Mouse (Mus musculus) gastrocnemius, postnatal 4 days (tissue): ENCODE measurements at regions not wholly inside any gene's neighbourhood (a gene's known extent, or its start where the extent isn't known, plus 50 kb on each side); places are given as distances from the start of the nearest gene placed in this dataset.

Source experiments
- DNase-seq, 2 experiments: peaks; one replicate each; pipeline ENCODE4 v3.0.0; 2021 to 2022; ENCODE audit warnings: low spot score in 2 of 2, mixed read lengths in 2 of 2

DNA sequence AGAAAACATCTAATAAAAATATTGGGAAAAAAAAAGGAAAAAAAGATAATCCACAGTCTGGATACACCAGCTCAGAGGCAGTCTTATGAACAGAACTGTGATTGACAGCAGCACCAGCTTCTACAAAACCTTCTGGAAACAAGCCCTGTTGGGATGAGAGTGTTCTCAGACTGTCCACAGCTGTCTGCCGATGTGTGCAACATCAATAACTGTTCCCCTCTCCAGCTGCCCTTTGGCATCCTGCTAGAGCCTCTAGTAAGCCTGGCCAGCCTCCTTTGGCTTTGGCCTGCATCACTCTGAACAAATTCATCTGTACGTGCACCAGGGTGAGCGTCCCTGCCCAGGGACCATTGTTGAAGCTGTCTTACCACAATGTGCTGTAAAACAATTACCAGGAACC lies 137.0 kb upstream of the Irs2 start:
- peak in 1 of 2 experiments; percentile 34 for DNase-seq

DNA sequence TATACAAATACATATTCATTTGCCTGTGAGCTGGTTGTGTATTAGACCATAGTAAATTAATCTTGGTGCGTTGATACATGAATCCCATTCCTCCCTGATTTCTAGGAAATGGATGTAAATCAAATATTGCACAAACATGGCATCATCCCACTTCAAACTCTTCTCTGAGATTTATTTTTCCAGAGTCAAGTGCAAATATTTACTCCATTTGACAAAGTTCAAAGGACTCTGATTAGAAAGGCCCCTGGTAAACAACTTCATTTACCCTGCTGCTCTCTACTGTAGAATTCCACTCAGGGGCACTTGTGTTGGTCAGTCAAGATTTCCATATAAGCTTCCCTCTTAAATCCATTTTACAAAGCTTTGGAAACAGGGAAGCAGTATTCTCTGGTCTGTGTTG lies 132.3 kb upstream of the Irs2 start:
- no peak for DNase-seq

DNA sequence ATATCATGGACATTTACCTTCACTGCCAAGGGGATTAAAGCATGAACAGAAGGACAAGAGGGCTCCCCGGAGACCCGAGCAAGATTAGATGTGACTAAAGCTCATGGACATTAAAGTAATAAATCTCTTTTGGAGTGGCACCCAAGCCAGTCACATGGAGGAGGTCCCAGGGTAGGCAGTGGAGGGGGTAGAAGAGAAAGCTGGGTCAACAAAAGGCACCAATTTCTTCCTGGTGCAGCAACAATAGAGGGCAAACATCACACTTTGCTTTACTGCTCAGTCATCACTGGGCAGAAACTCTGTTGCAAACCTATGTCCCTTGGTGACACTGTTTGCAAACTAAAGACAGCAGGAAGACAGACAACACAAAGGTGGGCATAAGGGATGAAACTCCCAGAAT lies 131.0 kb upstream of the Irs2 start:
- DNase-seq: no peak

DNA sequence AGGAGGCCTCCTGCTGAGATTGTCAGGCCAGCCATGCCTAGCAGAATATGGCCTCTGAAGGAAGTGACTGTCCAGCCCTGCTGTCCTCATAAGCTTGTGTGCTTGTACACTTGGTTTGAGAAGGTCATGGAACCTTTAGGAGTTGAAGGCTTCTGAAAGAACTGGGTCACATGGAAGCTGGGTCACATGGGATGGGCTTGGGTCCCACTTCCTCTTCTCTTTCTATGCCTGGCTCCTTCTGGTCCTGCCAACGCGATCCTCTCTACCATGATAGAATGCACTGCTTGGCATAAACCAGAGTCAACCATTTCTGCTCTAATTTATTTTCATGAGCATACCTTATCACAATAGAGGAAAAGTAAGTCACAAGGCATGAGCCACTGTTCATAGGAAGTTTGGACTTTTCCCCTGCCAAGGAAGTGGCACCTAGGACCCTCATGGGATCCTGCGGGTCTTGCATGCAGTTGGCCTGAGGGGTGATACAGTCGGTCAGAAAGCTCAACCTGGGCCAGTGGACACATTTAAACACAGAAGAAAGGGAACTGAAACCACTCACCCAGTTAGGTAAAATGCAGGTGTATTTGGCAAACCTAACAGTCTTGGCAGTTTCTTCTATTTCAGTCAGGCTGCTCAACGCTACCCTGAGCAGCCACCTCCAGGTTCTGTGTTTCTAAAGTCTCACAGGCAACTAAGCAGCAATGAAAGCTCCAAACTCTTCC lies 130.2 kb upstream of the Irs2 start:
- no peak for DNase-seq

DNA sequence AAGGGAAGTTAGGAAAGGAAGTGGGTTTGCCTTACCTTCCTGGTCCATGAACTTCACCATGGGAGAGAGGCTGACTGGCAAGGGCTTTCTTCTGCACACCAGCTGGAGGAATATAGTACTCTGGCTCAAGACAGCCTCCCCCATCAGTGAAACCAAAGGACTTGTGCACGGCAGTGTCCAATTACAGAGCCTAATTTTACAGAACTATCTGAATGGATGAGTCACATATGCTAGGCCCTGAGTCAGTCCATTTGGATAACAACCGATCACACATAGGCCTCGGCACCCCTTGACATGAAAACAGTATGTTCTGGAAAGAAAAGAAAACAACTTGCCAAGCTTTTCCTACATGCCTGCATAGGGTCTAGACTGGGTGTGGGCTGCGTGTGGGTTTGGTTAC lies 128.3 kb upstream of the Irs2 start:
- no peak for DNase-seq

DNA sequence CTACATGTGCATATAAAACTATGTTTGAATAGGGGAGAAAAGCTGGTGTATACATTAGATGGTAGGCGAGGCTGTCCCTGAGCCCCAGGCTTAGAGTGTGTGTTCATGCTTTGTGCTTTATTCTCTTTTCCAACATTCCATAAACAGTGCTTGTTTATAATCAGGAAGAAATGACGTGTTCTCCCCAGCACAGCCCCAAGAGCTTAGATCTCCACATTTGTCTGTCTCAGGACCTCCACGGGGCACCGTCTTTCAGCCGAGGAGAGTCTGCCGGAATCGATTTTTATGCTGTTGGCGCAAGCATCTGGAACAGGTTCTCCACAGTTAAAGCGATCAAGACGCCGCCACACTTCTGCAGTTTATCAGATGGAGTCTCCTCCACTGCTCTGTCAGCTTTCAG lies 126.9 kb upstream of the Irs2 start:
- no peak for DNase-seq

DNA sequence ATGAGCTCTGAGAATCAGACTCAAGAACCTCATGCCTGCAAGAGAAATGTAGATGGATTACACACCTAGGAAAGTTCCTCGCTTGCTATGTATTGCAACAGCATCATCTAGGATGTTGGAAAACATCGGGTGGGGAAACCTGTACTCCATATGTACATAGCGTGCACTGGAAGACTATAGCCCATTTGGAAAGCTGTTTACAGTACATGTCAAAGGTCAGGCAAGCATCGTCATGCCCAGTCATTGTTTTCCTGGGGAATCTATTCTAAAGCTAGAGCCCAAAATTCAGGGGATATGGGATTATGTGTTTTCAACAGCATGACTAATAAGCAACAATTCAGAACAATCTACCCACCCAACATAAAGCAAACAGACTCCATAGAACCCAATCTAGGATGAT lies 126.3 kb upstream of the Irs2 start:
- DNase-seq: no peak

DNA sequence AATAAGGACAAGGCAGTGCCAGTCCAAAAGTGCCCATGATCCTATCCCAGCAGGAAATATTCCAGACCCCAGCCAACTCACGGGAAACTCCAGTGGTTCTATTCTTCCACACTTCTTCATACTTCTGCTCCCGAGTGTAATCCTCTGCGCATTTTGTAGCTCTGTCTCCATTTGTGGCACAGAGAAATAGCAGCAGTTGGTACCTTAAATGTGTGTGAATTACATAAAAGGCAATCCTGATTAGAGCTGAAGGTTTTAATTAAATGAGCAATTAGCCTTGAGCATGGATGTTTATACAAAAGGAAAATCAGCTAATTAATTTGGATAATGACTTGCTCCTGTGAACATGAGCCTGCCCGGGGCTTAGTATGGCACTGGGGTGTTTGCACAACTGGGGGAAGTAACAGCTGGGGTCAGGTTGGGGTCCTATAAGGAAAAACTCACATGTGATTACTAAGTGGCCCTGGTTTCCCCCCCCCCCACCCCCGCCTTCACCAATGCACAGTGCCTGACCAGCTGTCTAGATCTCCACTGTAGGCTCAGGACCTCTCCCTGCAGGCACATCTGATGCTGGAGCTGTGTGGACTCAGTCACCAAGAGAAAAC lies 110.9 kb upstream of the Irs2 start:
- DNase-seq: no peak

DNA sequence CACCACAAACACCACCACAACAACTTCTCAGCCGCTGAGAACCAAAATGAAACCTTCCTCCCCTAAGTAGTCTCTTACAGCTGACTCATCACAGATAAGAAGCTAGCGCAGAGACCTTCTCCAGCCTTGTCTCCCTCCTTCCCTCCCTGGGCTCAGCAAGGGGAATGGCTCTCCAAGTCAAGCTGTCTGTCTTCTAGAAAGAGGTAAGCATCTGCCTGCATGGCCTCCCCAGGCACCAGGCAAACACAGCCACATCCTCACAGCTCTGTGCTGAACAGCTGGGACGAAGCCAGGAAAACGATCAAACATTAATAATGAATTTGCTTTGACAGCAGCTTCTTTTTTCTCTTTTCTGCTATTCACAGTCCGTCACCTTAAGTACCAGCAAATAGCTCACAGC lies 108.3 kb upstream of the Irs2 start:
- no peak for DNase-seq

DNA sequence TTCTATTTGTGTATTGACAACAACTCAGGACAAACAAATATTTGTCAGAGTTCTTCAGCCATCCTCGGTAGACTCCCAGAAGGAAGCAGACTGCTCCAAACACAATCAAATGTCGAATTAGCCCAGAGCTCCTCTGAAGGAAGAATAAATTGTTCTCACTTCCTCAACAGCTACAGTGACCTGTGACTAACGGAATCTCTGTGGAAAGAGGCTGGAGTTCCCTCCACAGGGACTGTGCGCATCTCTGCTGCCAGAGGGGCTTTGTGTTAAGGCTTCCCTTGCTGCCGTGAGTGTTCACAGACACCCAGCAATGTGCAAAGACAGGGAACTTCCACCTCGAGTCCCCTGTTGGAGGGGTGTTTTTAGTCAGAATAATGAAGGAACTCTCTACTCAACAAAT lies 107.0 kb upstream of the Irs2 start:
- DNase-seq: no peak

DNA sequence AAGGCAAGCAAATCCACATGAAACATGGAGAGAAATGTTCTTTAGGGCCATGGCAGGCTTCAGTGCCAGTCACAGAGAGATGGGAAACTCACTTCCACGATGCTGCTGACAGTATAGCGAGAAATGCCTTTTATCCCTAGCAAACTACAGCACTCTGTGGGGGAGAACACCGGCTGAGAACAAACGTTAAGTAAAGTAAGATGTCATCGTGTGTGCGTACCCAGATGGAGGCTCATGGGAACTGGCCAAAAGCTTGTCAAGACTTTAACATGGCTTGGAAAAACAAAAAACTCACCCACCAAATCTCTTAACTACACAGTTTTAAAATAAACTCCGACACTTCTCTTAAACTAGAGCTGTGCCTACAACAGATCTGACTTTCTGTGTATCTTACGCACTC lies 106.3 kb upstream of the Irs2 start:
- DNase-seq: no peak

DNA sequence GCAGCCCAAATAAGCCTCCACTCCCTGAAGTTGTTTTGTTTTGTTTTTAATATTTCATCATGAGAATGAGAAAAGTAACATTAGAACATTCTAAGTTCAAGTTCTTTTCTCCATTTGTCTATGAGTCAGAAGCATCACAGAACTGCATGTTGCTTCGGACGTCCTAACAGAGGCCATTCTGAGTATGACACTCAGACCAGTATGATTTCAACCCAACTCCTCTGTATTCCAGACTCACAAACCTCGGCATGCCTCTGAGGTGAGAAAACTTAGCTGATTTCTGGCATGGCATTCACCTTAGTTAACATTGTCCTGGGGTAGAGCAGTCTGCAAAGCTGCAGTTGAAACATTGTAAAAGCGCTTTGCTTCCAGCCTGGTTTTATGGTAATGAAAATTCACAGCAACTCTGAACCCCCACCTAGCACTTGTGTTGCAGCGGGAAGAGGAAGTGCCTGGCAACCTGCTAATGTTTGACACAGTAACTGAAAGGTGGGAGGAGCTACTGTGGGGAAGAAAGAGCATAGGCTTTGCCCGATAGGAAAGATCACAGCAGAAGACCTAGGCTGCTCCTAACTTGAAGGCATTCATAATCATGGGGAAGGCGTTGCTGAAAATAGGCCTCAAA lies 104.8 kb upstream of the Irs2 start:
- DNase-seq: no peak

DNA sequence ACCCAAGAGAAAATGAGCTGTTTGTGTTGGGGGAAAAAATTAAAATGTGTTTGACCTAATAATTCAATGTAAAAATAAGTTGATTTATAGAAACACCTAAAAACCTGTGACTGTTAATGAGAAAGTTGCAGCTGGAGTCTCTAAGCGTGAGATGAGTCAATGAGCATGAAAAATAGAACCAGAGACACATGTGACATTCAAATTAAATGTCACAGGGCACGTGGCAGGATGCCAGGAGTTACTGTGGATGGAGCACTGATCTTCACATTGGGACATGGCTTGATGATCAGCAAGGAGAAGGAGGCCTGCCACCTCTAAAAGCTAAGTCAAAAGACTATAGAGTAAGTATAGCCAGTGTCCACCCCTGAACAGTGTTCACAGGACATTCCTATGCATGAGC lies 103.7 kb upstream of the Irs2 start:
- DNase-seq: no peak

DNA sequence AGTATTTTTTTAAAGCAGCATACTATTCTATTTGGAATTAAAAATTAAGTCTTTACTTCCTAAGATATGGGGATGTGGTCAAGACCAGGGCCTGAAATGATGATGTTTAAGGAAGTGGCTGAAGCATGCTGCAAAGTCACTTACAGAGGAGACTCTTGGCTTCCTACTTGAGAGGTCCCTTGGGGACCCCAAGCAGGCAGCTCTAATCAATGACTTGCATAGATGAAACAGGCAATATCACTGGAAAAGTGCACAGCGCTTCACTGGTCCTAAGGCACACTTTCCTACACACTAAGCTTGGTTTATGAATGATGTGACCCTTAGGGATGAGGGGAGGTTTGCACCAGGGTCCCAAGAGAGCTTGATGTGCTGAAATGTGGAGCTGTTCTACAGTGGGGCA lies 99.2 kb upstream of the Irs2 start:
- no peak for DNase-seq

DNA sequence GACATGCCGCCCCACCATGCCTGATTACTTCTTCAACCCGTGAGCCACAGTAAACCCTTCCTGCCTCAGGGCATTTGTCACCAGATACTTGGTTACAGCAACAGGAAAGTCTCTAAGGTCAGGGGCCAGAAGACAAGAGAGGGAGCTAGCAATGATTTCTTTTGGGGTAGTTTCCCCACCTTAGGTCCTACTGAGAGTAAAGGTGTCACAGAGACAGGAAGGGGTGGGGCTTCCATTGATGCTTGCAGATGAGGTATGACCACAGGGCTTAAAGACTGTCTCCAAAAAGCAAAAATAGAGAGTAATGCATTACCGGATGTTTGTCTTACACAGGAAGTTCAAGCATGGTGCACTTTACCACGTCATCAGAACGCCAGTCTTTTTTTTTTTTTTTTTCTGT lies 98.8 kb upstream of the Irs2 start:
- DNase-seq: no peak

DNA sequence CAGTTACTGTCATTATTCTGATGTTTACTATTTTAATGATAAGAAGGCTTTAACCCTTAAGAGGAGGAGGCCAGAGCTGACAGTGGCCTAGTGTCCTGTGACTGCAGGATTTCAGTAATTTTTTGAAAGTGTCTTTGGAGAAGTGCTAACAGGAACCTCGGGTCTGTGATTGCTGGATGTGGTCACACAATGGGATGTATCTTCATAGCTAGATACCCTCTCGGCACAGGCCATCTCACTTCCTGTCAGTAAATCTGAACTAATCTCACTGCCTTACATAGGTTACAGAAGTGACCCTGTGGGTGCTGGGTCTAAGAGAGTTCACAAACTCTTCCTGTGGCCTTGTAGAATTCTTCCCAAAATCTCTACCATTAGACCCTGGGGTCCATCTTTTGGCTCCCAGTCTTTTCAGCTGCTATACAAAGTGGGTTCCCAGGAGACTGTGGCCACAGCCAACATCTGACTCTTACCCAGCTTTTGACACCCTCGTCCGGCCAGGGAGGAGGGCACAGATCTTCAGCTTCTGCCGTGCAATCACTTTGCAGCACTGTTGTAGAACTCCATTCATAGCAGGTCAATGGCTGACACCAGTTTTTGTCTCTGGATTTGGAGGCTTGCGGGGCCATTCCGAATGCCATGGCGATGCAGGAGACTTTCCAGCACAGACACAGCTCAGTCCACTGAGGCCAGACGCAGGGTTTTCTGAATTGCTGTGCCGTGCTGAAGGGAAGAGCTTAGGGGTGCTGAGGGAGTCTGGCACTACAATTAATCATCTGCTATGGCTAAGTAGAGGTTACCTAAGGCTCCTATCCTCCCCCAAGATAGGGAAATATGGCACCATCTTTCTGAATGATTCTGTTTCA lies 95.7 kb upstream of the Irs2 start:
- no peak for DNase-seq

DNA sequence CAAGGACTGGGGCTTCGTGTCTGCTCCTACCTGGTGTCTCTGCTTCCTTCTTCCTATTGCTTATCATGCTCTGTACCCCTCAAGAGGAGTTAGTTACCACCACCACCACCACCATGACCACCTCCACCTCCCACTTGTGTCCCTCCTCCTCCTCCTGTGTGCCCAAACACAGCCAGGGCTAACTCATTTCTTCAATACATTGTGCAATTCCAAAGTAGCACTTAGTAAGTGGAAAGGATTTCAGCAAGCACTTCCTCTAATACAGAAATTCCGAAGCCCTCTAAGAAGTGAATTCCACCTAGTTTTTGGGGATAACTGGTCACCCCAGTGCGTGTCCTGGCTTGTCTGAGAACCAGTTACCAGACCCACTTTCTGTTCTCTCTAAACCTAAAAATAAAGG lies 92.1 kb upstream of the Irs2 start:
- no peak for DNase-seq

DNA sequence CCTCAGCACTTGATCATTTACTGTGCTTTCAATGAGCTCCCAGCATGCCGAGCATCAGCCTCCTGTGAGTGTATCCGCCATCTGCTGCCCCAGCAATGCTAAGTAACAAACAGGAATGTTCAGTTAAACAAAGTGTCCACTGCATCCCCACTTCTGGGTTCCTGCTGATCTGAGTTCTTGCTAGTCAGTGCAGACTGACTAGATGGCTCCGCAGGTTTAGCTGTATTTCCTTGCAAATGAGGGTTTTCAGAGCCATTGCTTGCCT lies 91.3 kb upstream of the Irs2 start:
- no peak for DNase-seq

DNA sequence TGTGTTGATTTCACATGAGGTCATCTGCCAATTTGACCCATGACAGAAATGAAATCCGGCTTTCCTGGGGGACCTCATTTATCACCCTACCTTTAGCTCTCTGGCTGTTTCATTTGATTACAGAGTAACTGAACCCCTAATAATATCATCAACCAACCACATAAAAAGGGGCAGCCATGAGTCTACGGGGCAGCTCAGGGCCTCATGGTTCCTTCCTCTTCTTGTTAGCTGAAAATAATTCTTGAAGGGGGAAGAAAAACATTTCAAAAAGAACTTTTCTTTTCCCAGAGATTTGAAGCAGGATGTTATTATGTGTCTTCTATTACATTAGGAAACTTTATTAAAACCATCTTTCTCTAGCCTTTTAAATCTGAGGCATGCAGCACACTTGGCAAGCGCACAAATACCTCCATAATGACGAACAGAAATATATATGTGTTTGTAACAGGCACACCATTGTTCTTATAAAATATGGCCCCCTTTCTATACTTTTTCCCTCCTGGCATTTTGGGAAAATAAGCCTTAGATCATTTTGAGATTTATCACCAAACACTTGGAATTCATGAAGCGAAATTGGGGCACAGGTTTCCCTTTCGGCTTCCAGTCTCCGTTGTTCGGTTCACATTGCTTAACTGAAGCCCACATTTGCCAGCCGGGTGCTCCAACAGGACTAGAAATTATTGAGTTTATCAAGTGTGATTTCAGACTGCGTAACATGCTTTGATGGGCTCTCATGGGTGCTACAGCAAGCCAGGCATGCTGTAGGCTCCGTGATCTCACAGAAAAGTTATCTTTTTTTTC lies 90.7 kb upstream of the Irs2 start:
- no peak for DNase-seq

DNA sequence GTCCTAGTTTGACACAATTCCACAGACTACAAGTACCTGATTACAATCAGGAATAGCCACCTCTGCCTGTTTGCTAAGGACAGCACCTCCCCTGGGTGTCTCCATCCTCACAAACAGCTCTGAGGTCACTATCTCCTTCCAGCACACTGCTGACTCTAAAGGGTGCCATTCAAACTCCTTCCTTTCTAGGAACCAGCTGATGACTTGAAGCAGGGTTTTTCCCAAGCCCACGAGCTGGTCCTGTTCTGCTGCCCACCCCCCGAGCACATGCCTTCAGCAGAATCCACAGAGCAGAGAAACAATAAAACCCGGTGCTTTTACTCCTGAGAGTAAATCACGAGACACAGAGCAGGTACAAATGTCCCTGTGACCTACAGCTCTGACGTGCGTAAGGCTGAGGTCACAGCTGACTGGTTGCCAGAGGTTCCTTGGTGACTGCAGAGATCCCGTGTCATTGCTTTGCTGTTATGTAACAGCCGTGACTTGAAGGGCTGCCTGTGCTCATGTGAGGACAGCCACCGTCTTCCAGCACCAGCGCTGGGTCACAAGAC lies 90.0 kb upstream of the Irs2 start:
- DNase-seq: no peak

DNA sequence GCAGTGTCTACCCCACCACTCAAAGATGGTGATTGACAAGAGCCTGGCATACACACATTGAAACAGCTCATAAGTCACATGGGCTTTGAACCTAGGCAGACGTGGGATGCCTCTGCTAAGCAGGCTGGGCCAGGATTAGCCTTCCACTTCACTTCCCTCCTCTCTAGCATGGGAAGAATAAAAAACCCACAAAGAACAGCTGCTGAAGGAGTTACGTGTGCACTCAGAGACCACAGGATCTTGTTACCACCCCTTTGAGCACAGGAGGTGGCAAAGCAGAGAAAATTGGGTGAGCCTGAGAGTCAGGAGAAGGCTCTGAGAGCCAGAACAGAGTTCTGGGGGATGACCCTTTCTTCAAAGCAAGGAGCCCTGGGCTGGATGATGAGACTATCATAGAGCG lies 89.6 kb upstream of the Irs2 start:
- DNase-seq: no peak
